Mouse (Mus musculus) stomach, embryonic 15.5 days (tissue): Measurements from ENCODE around the gene Efemp2. TPM values are rescaled to one million over a fixed set of nuclear protein-coding genes. Genes with fewer than 3 reads are reported as not detected.

ENCODE experiments used
- ATAC-seq: fragments of 200-750 bp; cut with Nextera tagmentation; 2 replicates; pipeline ENCODE4 v1.8.0; 2017; ENCODE audit warnings: low read depth, moderate number of reproducible peaks, moderate TSS enrichment; ENCODE audit not compliant: insufficient read depth, low FRiP score
- H3K27ac ChIP-seq: fragments of 300-500 bp; sonication (generic); 2 replicates; pipeline ENCODE4 v1.5.1; 2015; ENCODE audit warnings: mild to moderate bottlenecking, inconsistent platforms
- H3K27me3 ChIP-seq: fragments of 300-500 bp; sonication (generic); replicated peaks from 2 replicates; pipeline ENCODE4 v1.6.1; 2015; ENCODE audit warnings: inconsistent platforms
- H3K36me3 ChIP-seq: fragments of 300-500 bp; sonication (generic); 2 replicates; pipeline ENCODE4 v1.6.1; 2015; ENCODE audit warnings: inconsistent platforms
- H3K4me1 ChIP-seq: fragments of 300-500 bp; sonication (generic); 2 replicates; pipeline ENCODE4 v1.6.1; 2015; ENCODE audit warnings: inconsistent platforms
- H3K4me2 ChIP-seq: fragments of 300-500 bp; sonication (generic); 2 replicates; pipeline ENCODE4 v1.6.1; 2015; ENCODE audit warnings: mild to moderate bottlenecking, inconsistent platforms
- H3K4me3 ChIP-seq: fragments of 300-500 bp; sonication (generic); replicated peaks from 2 replicates; pipeline ENCODE4 v1.5.1; 2015; ENCODE audit warnings: inconsistent platforms
- H3K9ac ChIP-seq: fragments of 300-500 bp; sonication (generic); 2 replicates; pipeline ENCODE4 v1.6.1; 2015; ENCODE audit warnings: inconsistent platforms
- H3K9me3 ChIP-seq: fragments of 300-500 bp; sonication (generic); 2 replicates; pipeline ENCODE4 v1.6.1; 2016; ENCODE audit warnings: inconsistent platforms
- WGBS: fragments of 180-500 bp; shearing (Covaris S2); methylation state at CpG from one replicate; pipeline ENCODE4 v1.1.7; 2015; 5-methylcytosine and 5-hydroxymethylcytosine counted together
- polyA plus RNA-seq: library from polyadenylated mRNA; unstranded; fragments of >200 nt; fragmentation: Nextera tagmentation; extraction: Ambion mirVana; gene quantifications from 2 replicates; pipeline ENCODE4 v1.2.1, GENCODE M21; 2015

Gene Efemp2
- polyA plus RNA-seq, 1 experiment from 2014 or later = 145 TPM

DNA sequence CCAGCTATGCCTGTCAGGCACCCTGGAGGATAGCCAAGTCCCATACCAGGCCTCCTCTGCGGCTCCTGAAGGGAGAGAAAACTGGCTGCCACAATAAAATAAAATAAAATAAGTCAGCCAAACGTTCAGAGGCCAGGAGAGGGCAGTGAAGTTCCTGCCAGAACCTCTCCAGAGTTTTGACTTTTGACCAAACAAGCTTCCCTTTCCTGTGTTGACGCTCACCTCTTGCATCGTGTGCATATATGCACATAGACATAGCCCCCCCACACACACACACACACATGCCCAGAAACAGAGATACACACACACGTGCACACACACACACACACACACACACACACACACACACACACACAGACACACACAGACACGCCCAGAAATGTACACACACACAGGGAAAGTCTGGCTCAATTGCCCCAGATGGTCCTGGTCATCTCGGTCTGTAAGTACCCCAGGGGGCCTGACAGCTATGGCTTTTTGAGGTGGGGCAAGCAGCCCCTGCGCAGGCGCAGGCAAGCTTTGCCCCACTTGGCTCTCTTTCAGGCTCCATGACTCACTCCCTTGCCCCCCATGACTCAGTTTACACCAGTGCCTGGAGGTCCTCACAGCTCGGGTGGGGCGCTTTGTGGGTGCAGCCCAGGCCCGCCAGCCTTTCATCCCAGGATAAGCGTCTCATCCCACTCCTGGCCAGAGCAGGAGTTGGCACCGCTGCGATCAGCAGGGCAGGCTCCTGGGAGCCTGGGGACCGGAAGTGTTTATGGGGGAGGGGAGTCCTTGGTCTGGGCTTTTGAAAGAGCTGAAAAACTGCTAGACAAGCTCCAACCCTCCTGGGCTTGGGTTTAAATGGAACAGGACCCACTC is 40.5 kb upstream of the Efemp2 start:
- 2% methylated on average over 16 of the region's 16 CpGs for WGBS
- Histone ChIP-seq H3K4me2 (peak overlapping the region; percentile 89), H3K27ac (peak overlapping the region; percentile 79), H3K4me1 (peaks cover 19% of the 10 kb centered on the region), H3K27me3 (no peaks in the 10 kb centered on the region), H3K9ac (peak overlapping the region; percentile 39), H3K36me3 (no peaks in the 10 kb centered on the region), H3K9me3 (no peaks in the 10 kb centered on the region), H3K4me3 (peak overlapping the region; percentile 36)
- peak; percentile 61 for ATAC-seq

DNA sequence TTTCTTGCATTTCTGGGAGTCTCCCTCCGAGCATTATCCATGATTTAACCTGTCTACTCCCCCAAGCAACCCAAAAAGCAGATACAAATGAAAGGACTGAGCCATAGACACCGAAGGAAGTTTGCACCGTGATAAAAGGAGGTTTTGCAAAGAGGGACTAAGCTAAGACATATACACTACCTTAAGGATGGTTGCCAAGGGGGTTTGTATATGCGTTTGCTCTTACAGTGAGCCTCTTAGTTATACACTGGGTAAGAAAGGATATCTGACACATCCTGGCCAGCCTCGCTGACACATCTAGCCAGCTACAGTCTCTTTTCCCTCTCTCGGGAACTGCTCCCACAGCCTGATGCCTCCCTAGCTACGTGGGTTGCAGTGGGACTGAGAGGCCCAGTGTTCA is 39.8 kb upstream of the Efemp2 start:
- H3K4me1 ChIP-seq = peaks cover 19% of the 10 kb centered on the region
- H3K36me3 ChIP-seq = no peaks in the 10 kb centered on the region
- no peaks in the 10 kb centered on the region for H3K9me3 ChIP-seq
- no peak for ATAC-seq
- H3K4me2 ChIP-seq = peak overlapping the region; percentile 89
- H3K27me3 ChIP-seq = no peaks in the 10 kb centered on the region
- H3K9ac ChIP-seq = no peak overlapping the region
- WGBS = 49% methylated on average over 7 of the region's 7 CpGs
- peak overlapping the region; percentile 36; the same call in 1 of the 2 replicates for H3K4me3 ChIP-seq
- H3K27ac ChIP-seq = peak overlapping the region; percentile 79; the same call in 1 of the 2 replicates

DNA sequence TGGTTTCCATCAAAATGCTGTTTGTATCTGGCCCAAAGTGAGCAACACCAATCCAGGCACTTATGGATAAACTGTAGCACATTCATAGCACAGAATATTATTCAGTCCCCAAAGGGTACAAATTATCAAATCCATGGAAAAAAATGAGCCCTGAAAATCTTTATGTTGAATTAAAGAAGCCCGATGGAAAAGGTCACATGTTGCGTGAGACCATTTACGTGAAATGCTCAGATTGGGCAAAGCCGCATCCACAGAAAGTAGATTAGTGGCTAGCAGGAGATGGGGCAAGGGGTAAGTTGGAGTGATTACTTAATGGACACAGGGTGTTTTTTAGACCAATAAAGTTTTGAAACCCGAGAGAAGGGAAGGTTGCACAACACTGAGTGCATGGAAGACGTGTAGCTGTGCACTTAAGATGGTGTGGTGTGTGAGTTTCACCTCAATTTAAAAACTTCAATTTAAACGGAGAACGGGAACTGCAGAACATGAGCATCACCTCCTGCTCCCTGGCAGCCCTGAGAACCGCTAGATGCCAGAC is 29.3 kb upstream of the Efemp2 start:
- ATAC-seq = no peak
- peaks cover 25% of the 10 kb centered on the region; the same call in 1 of the 2 replicates for H3K27me3 ChIP-seq
- no peaks in the 10 kb centered on the region for H3K9me3 ChIP-seq
- peaks cover 14% of the 10 kb centered on the region for H3K4me1 ChIP-seq
- H3K27ac ChIP-seq = no peak overlapping the region
- H3K4me3 ChIP-seq = no peak overlapping the region
- H3K4me2 ChIP-seq = no peak overlapping the region
- H3K9ac ChIP-seq = no peak overlapping the region
- no peaks in the 10 kb centered on the region for H3K36me3 ChIP-seq
- 53% methylated on average over 9 of the region's 9 CpGs for WGBS

DNA sequence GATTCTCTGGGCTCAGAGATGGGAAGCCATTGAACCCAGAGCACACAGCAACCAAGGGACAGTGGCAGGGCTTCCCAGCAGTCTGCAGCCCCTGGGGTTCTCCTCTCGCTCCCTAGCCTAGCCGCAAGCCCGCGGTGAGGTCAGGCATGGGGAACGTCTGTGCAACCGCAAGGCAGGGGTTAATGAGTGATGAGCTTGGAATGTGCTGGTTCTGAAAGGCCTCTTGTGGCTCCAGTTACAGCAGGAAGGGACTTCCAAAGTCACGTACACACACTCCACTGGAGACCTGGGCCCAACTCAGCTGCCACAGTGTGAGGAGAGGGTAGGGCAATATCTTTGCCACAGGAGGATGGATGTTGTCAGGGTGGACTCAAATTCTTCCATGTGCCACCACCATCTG is 28.8 kb upstream of the Efemp2 start:
- Histone ChIP-seq H3K4me1 (peaks cover 14% of the 10 kb centered on the region), H3K36me3 (no peaks in the 10 kb centered on the region), H3K9me3 (no peaks in the 10 kb centered on the region), H3K9ac (no peak overlapping the region), H3K4me3 (no peak overlapping the region), H3K4me2 (no peak overlapping the region), H3K27me3 (peaks cover 26% of the 10 kb centered on the region; the same call in 1 of the 2 replicates), H3K27ac (no peak overlapping the region)
- WGBS = 21% methylated on average over 7 of the region's 7 CpGs
- ATAC-seq = no peak

DNA sequence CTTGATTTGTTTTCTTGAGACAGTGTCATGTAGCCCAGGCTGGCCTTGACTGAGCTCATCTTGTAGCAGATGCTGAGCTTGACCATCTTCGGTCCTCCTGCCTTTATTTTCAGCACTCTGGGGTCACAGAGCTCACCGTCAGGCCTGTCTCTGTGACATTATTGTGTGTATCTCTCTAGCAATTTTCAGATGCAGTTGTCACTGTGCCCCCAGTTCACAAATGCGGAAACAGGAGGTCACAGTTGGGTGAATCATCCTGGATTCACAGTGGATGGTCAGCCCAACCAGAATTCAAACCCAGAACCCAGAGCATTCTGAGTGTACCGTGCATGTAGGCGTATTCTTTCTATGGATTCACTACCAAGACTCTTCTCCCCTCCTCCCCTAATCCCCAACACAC is 28.0 kb upstream of the Efemp2 start:
- Histone ChIP-seq H3K4me2 (no peak overlapping the region), H3K4me3 (no peak overlapping the region), H3K9ac (no peak overlapping the region), H3K4me1 (peaks cover 14% of the 10 kb centered on the region), H3K9me3 (no peaks in the 10 kb centered on the region), H3K36me3 (no peaks in the 10 kb centered on the region), H3K27me3 (peaks cover 26% of the 10 kb centered on the region; the same call in 1 of the 2 replicates), H3K27ac (no peak overlapping the region)
- WGBS = 91% methylated on average over 5 of the region's 5 CpGs
- no peak for ATAC-seq

DNA sequence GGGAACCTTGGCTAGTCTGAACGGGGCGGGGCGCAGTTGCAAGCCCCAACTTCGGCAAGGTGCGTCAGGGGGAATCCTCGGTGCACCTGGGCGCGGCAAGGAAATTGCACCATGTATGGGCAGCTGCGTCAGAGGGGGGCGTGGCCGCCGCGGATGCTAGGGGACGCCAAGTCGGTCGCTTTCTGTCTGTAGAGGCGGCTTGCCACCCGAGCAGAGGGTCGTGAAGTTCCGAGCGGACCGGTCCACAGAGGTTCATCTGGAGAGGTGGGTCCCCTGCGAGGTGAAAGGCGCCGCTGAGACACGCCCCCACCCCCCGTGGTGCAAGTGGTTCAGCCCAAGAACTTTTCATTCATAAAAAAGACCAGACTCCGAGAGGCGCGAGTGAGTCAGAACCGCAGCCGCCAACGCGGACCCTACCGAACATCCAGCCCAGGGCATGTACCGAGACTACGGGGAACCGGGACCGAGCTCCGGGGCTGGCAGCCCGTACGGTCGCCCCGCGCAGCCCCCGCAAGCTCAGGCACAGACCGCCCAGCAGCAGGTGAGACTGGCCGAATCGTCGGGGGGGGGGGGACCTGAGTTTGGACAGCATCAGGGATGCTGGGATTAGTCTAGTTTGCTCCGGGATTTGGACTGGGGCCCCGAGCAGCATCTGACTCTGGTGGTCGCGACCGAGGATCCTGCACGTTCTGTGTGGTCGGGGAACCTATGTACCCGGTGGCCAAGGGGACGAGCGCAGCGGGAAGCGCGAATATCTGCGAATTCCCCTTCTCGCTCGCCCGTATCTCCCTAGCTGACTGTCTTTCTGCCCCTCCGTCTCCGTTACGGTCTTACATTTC is 26.0 kb upstream of the Efemp2 start, which contains the start of gene Fosl1:
Fosl1 (plus strand) TSS at position 33 of the 839 bp plus-strand sequence.
- WGBS = 1% methylated on average over 70 of the region's 70 CpGs
- H3K9ac ChIP-seq = no peak within 1 kb of the TSS; the same call in 1 of the 2 replicates
- ATAC-seq = peak; percentile 44
- H3K9me3 ChIP-seq = no peaks in the 10 kb centered on the region
- H3K27ac ChIP-seq = no peak within 1 kb of the TSS
- peaks cover 26% of the 10 kb centered on the region; the same call in 1 of the 2 replicates for H3K27me3 ChIP-seq
- H3K4me2 ChIP-seq = peak within 1 kb of the TSS; percentile 98
- peaks cover 14% of the 10 kb centered on the region for H3K4me1 ChIP-seq
- peak within 1 kb of the TSS; percentile 58 for H3K4me3 ChIP-seq
- H3K36me3 ChIP-seq = no peaks in the 10 kb centered on the region

DNA sequence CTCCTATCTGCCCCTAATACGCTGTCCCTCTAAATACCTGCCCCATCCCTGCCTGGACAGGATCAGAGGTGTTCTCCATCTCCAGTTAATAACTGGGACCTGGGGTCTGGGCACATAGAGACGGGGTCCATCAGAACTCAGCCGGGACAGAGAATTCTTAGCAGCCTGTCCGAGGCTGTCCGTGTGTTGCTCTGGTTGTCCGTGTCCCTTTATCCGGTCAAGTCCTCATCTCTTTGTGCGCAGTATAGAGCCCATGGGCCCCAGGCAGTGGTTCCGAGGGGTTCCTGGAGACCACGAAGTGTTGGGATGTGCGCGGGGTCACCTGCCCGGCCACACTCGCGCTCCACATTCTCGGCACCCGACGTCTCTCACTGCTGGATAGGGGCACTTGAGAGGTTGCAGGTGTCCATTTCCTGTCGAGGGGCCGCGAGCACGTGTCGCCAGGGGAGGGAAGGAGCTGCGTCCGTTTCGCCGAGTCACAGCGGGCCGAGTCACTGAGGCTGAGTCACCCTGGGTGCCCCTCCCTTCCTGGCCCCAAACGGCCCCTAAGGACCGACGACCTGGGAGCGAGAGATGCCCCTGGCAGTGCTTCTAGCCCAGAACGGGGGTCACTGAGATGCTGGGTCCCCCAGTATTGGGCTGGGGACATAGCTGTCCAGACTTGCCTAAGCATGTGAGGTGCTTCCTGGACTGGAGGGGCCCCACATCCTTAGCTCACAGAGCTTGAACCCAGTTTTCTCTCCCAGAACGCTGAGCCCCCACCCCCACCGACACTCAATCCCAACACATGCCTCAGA is 25.2 kb upstream of the Efemp2 start:
- 5% methylated on average over 36 of the region's 36 CpGs for WGBS
- H3K27me3 ChIP-seq = peaks cover 26% of the 10 kb centered on the region; the same call in 1 of the 2 replicates

DNA sequence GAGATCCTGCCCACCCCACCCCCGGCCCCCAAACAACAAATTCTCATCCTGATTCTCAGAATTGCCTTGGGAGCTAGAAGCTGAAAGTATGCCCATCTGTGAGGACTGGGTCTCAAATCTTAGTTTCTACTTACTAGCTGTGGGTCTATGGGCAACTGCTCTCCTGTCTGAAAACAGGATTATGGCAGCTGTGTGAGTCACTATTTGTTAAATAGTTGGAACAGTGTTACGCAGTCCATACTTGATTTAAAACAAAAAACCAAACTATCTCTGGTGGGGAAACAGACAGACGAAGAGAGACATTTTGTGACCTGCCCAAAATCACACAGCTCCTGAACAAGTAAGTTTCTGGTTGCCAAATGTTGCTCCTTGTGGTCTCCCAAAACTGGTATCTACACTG is 24.1 kb upstream of the Efemp2 start:
- no peak overlapping the region for H3K27ac ChIP-seq
- H3K4me2 ChIP-seq = no peak overlapping the region
- peaks cover 14% of the 10 kb centered on the region for H3K4me1 ChIP-seq
- no peak overlapping the region for H3K9ac ChIP-seq
- H3K36me3 ChIP-seq = no peaks in the 10 kb centered on the region
- no peak overlapping the region for H3K4me3 ChIP-seq
- WGBS = 79% methylated on average over 3 of the region's 3 CpGs
- no peaks in the 10 kb centered on the region for H3K9me3 ChIP-seq
- ATAC-seq = no peak
- H3K27me3 ChIP-seq = peaks cover 26% of the 10 kb centered on the region; the same call in 1 of the 2 replicates

More for the DNA sequence above, 25.2 kb upstream of the Efemp2 start:
- Histone ChIP-seq H3K9me3 (no peaks in the 10 kb centered on the region), H3K27ac (no peak overlapping the region), H3K36me3 (no peaks in the 10 kb centered on the region), H3K4me2 (peak overlapping the region; percentile 98), H3K9ac (no peak overlapping the region; the same call in 1 of the 2 replicates), H3K4me3 (peak overlapping the region; percentile 58), H3K4me1 (peaks cover 14% of the 10 kb centered on the region)
- ATAC-seq = no peak

DNA sequence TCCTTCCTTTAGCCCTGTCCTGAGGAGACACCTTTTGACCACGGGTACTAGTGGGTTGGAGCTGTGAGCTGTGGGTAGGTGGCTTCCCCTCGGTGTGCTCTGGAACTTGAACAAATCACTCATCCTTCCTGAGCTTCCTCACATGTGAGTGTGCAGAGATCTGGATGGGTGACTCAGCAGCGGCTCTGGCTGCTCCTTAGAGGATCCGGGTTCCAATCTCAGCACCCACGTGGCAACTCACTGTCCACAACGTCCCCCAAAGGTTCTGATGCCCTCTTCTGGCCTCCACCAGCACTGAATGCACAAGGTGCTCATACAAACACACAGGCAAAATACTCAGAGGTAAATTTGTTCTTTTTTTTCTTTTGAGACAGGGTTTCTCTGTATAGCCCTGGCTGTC is 22.0 kb upstream of the Efemp2 start:
- WGBS = 73% methylated on average over 6 of the region's 6 CpGs
- ATAC-seq = no peak

DNA sequence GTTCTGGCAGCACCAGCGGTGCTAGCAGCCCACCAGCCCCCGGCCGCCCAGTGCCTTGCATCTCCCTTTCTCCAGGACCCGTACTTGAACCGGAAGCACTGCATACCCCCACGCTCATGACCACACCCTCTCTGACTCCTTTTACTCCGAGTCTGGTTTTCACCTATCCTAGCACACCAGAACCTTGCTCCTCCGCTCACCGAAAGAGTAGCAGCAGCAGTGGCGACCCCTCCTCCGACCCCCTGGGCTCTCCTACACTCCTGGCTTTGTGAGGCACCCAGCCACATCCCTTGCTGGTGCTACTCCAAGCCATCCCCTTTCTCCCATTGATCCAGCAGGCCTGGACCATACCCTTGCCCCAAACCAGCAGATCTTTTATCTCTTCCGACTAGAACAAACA is 18.7 kb upstream of the Efemp2 start:
- ATAC-seq = no peak
- Histone ChIP-seq H3K4me1 (peaks cover 23% of the 10 kb centered on the region), H3K9ac (no peak overlapping the region), H3K27ac (no peak overlapping the region), H3K9me3 (no peaks in the 10 kb centered on the region), H3K4me2 (peak overlapping the region; percentile 91), H3K4me3 (peak overlapping the region; percentile 75), H3K36me3 (no peaks in the 10 kb centered on the region), H3K27me3 (no peaks in the 10 kb centered on the region)
- 74% methylated on average over 12 of the region's 12 CpGs for WGBS

More for the DNA sequence above, 22.0 kb upstream of the Efemp2 start:
- no peak overlapping the region for H3K4me2 ChIP-seq
- H3K27me3 ChIP-seq = peaks cover 22% of the 10 kb centered on the region; the same call in 1 of the 2 replicates
- H3K36me3 ChIP-seq = no peaks in the 10 kb centered on the region
- H3K4me3 ChIP-seq = no peak overlapping the region
- H3K27ac ChIP-seq = no peak overlapping the region
- H3K9me3 ChIP-seq = no peaks in the 10 kb centered on the region
- peaks cover 28% of the 10 kb centered on the region for H3K4me1 ChIP-seq
- H3K9ac ChIP-seq = no peak overlapping the region

DNA sequence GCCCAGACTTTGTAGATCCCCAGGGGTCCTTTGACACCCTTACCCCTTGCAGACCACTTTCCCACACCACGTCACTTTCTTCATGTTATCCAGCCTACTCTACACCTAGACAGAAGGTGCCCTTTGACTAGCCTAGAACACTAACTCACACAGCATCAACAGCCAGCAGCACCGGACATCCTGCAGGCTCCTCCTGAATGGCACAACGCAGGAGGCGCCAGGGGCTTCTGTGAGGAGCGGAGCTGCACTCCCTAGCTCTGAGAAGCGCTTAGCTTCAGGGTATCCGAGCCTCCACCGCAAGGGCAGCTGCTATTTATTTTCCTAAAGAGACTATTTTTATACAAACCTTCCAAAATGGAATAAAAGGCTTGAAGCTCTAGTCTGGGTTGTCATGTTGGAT is 18.2 kb upstream of the Efemp2 start:
- 50% methylated on average over 8 of the region's 8 CpGs for WGBS

More for the DNA sequence above, 18.2 kb upstream of the Efemp2 start:
- no peak overlapping the region for H3K9ac ChIP-seq
- peaks cover 23% of the 10 kb centered on the region for H3K4me1 ChIP-seq
- H3K9me3 ChIP-seq = no peaks in the 10 kb centered on the region
- peak overlapping the region; percentile 75 for H3K4me3 ChIP-seq
- no peak for ATAC-seq
- H3K27ac ChIP-seq = no peak overlapping the region
- no peaks in the 10 kb centered on the region for H3K27me3 ChIP-seq
- H3K4me2 ChIP-seq = peak overlapping the region; percentile 91
- no peaks in the 10 kb centered on the region for H3K36me3 ChIP-seq
